Mouse (Mus musculus) ES-E14 (cell line): ENCODE measurements around the gene Armc6. TPM values are rescaled to one million over a fixed set of nuclear protein-coding genes. Genes with fewer than 3 reads are reported as not detected.

Source experiments
- DNase-seq: peaks from one replicate; pipeline ENCODE4 v3.0.0-alpha.2; 2013; ENCODE audit warnings: low read depth, low spot score
- H3K27ac ChIP-seq: 2 replicates; pipeline ENCODE4 v1.5.1; 2012; ENCODE audit warnings: low read depth, mild to moderate bottlenecking, low read length, moderate library complexity, mixed read lengths; ENCODE audit not compliant: poor library complexity, insufficient read depth, severe bottlenecking
- H3K36me3 ChIP-seq: 2 replicates; pipeline ENCODE4 v1.6.1; 2012; ENCODE audit warnings: mild to moderate bottlenecking, low read length, moderate library complexity, mixed read lengths; ENCODE audit not compliant: control insufficient read depth, poor library complexity, insufficient read depth, severe bottlenecking
- H3K4me1 ChIP-seq, 2 experiments: fragments of 150-350 bp in 1 of 2; sonication (generic) in 1 of 2; 2 replicates each; pipeline ENCODE4 v1.6.1; 2012; ENCODE audit warnings: low read length in 2 of 2, mild to moderate bottlenecking in 1 of 2, mixed read lengths in 1 of 2; ENCODE audit not compliant: control insufficient read depth in 2 of 2, insufficient read depth in 2 of 2, poor library complexity in 1 of 2
- H3K4me3 ChIP-seq, 2 experiments: fragments of 150-350 bp in 1 of 2; sonication (generic) in 1 of 2; 2 replicates each; pipeline ENCODE4 v1.5.1; 2012; ENCODE audit warnings: low read length in 2 of 2, low read depth in 1 of 2, mild to moderate bottlenecking in 1 of 2, mixed read lengths in 1 of 2; ENCODE audit not compliant: insufficient read depth in 1 of 2, poor library complexity in 1 of 2, severe bottlenecking in 1 of 2
- H3K9ac ChIP-seq: 2 replicates; pipeline ENCODE4 v1.6.1; 2012; ENCODE audit warnings: low read depth, mild to moderate bottlenecking, low read length, mixed read lengths; ENCODE audit not compliant: poor library complexity, insufficient read depth, severe bottlenecking
- H3K9me3 ChIP-seq: fragments of 150-350 bp; sonication (generic); 2 replicates; pipeline ENCODE4 v1.6.1; 2012; ENCODE audit warnings: low read depth, mild to moderate bottlenecking, low read length; ENCODE audit not compliant: control insufficient read depth, insufficient read depth
- CHD2 ChIP-seq: IDR thresholded peaks from 2 replicates; pipeline ENCODE4 v1.6.1; 2014; ENCODE audit warnings: mild to moderate bottlenecking, low read depth, low read length, inconsistent platforms
- HCFC1 ChIP-seq: IDR thresholded peaks from 2 replicates; pipeline ENCODE4 v1.6.1; 2012; ENCODE audit warnings: low read length, inconsistent platforms, borderline replicate concordance; ENCODE audit not compliant: insufficient read depth
- MAFK ChIP-seq: IDR thresholded peaks from 2 replicates; pipeline ENCODE4 v1.6.1; 2014; ENCODE audit warnings: mild to moderate bottlenecking, low read depth, low read length, inconsistent platforms; ENCODE audit not compliant: insufficient read depth
- ZC3H11A ChIP-seq: IDR thresholded peaks from 2 replicates; pipeline ENCODE4 v1.6.1; 2012; ENCODE audit warnings: low read depth, mild to moderate bottlenecking, inconsistent platforms, low read length, borderline replicate concordance
- ZNF384 ChIP-seq: IDR thresholded peaks from 2 replicates; pipeline ENCODE4 v1.6.1; 2012; ENCODE audit warnings: low read depth, low read length, inconsistent platforms
- in situ Hi-C, 2 experiments: fragments of 600-800 bp; cut with MboI; formaldehyde crosslinking; loops; one replicate each; pipeline ENCODE4 v1.15.1; 2025; ENCODE audit warnings: low sequenced_read_pairs in 2 of 2, inconsistent platforms in 1 of 2; ENCODE audit not compliant: unreplicated experiment in 2 of 2
- total RNA-seq: library from RNA; depleted of rRNA; stranded (reverse); fragments of 300-350 nt; gene quantifications from 2 replicates; pipeline ENCODE4 v1.2.3, GENCODE M21; 2012; rRNA removed

The Armc6 gene
- 58.9 and 61.8 TPM in 2 replicates for total RNA-seq

DNA sequence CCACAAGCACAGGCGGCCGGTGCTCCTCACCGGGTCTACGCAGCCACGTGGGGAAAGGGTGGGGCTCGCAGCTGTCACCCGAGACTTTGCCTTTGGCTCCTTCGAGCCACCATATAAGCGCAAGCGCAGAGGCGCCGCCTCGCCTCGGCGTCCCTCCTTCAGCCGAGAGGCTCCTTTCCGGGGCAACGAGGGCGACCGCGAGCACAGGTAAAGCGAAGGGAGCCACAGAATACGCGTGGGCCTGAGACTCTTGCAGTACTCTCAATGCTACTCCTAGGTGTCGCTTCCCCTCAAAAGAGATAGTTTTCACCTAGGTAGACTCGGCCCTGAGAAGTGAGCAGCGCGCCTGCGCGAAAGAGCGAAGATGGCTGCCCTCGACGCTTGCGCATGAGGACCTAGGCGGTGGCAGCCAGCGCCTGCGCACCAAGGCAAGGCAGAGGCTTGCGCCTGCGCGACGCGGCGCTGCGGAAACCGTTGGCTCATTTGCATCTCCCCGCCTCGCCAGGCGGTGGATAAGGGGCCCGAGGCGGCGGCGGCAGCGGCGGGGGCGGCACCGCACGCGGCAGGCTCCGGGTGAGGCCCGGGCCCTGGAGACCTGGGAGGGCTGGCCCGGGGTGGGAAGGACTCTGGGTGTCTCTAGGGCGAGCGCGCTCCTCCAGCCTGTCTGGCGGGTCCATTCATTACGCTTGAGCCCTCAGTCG is at the start of gene Armc6, which contains the start of gene Sugp2:
Gene Armc6 (minus strand): TSS at position 387 of the 701 bp plus-strand sequence.
Gene Sugp2 (plus strand): TSS at position 147 of the 701 bp plus-strand sequence.
- Histone ChIP-seq H3K9ac (peak within 1 kb of the TSS; percentile 99), H3K9me3 (no peaks in the 10 kb centered on the region), H3K27ac (peak within 1 kb of the TSS; percentile 96), H3K4me1 (peaks cover under 1 to 5% of the 10 kb centered on the region in 2 experiments; a peak in 2 of 4 replicates), H3K4me3 (peak within 1 kb of the TSS; percentile 83 to 99), H3K36me3 (peaks cover 31% of the 10 kb centered on the region)
- peak; percentile 91 for DNase-seq
- in situ Hi-C loops: no loop called here
- peak; percentile 74 for TF ChIP-seq HCFC1
- no peak for TF ChIP-seq ZC3H11A

GRCm38 (mm10) chr8:70283136-70284077 is 49.1 kb upstream of the Armc6 start:
- DNase-seq: no peak
- peak overlapping the region; percentile 63; the same call in 1 of the 2 replicates for H3K27ac ChIP-seq
- peak overlapping the region; percentile 86 for H3K9ac ChIP-seq
- TF ChIP-seq CHD2 (no peak), ZNF384 (no peak), ZC3H11A (no peak), MAFK (no peak), HCFC1 (no peak)
- in situ Hi-C loops: no loop called here
- peak overlapping the region; percentile 91 to 95 for H3K4me3 ChIP-seq
- H3K4me1 ChIP-seq: peaks cover 4 to 24% of the 10 kb centered on the region in 2 experiments; a peak in 3 of 4 replicates
- peaks cover 22% of the 10 kb centered on the region; the same call in 1 of the 2 replicates for H3K36me3 ChIP-seq
- no peaks in the 10 kb centered on the region for H3K9me3 ChIP-seq

GRCm38 (mm10) chr8:70282603-70283135 is 48.4 kb upstream of the Armc6 start, which contains the start of gene Homer3:
Homer3 (plus strand) TSS chr8:70282827.
- Histone ChIP-seq H3K27ac (peak within 1 kb of the TSS; percentile 63; the same call in 1 of the 2 replicates), H3K36me3 (peaks cover 21% of the 10 kb centered on the region; the same call in 1 of the 2 replicates), H3K9me3 (no peaks in the 10 kb centered on the region), H3K9ac (peak within 1 kb of the TSS; percentile 86), H3K4me3 (peak within 1 kb of the TSS; percentile 91 to 95), H3K4me1 (peaks cover 4 to 26% of the 10 kb centered on the region in 2 experiments; a peak in 3 of 4 replicates)
- in situ Hi-C loops: no loop called here
- peak; percentile 96 for DNase-seq
- TF ChIP-seq ZC3H11A (no peak), MAFK (no peak), ZNF384 (no peak), HCFC1 (no peak), CHD2 (no peak)

GRCm38 (mm10) chr8:70281001-70281400 is 46.7 kb upstream of the Armc6 start:
- Histone ChIP-seq H3K27ac (no peak overlapping the region), H3K36me3 (peaks cover 12% of the 10 kb centered on the region; the same call in 1 of the 2 replicates), H3K4me1 (peaks cover 4 to 35% of the 10 kb centered on the region in 2 experiments; a peak in 3 of 4 replicates), H3K9me3 (no peaks in the 10 kb centered on the region), H3K4me3 (no peak overlapping the region), H3K9ac (no peak overlapping the region)
- in situ Hi-C loops: no loop called here
- TF ChIP-seq CHD2 (no peak), MAFK (no peak), ZNF384 (no peak), ZC3H11A (no peak), HCFC1 (no peak)
- DNase-seq: no peak
